Mouse (Mus musculus): ENCODE measurements at regions not wholly inside any gene's neighbourhood (a gene's known extent, or its start where the extent isn't known, plus 50 kb on each side); places are given as distances from the start of the nearest gene placed in this dataset.

DNA sequence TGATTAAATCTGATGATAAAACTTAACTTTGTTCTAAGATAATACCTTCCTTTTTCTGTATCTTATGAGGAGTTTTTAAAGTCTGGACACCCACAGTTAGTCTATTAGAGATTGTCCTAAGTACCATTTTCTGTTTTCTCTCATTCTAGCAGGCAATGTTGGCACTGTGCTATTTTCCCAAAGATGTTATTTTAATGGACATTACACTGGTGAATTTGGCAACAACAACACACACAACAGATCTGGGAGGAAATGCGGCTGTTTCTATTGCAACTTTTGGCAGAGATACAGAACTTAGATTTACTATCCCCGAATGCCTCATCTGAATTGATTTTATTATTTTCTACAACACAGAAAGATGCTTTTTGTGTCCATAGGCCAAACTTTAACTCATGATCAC, 720.9 kb downstream of the Dach1 start:
- ATAC-seq (replicated peaks; ENCODE audit: poor library complexity) = no peak

GRCm38 (mm10) chr14:97446793-97447192, 722.8 kb downstream of the Dach1 start:
- ATAC-seq (replicated peaks; ENCODE audit: poor library complexity) = peak; percentile 95

GRCm38 (mm10) chr14:97440326-97440725, 729.2 kb downstream of the Dach1 start:
- no peak for ATAC-seq (replicated peaks; ENCODE audit: poor library complexity)

- peak; percentile 55; the same call in 1 of the 2 replicates for ATAC-seq (replicated peaks; ENCODE audit: poor library complexity)
Measured at GRCm38 (mm10) chr14:97435453-97436233, 733.9 kb downstream of the Dach1 start.

DNA sequence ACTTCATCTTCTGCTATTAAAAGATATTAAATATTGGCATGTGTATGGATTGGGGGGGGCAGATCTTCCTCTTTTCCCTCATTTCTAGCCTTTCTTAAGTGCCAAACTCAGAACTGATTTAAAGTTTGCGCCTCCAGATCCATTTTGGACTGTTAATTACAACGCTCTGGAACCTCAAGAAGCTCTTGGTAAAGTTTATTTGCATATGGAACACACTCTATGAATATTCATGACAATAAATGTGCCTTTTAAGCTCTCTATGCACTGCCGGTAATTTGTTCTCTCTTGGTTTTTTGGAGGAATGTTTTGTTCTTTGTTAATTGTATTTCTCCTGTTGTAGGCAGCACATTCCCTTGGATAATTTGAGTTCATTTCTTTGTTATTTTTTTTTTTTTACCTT, 738.3 kb downstream of the Dach1 start:
- no peak for ATAC-seq (replicated peaks; ENCODE audit: poor library complexity)

- no peak for ATAC-seq (replicated peaks; ENCODE audit: poor library complexity)
Measured at GRCm38 (mm10) chr14:97403176-97403795, 766.3 kb downstream of the Dach1 start.

GRCm38 (mm10) chr14:97396385-97396784, 773.2 kb downstream of the Dach1 start:
- ATAC-seq (replicated peaks; ENCODE audit: poor library complexity) = no peak

- ATAC-seq (replicated peaks; ENCODE audit: poor library complexity) = no peak
Measured at GRCm38 (mm10) chr14:97395750-97396377, 773.7 kb downstream of the Dach1 start.

GRCm38 (mm10) chr14:97389005-97389404, 780.6 kb downstream of the Dach1 start:
- peak; percentile 46 for ATAC-seq (replicated peaks; ENCODE audit: poor library complexity)

DNA sequence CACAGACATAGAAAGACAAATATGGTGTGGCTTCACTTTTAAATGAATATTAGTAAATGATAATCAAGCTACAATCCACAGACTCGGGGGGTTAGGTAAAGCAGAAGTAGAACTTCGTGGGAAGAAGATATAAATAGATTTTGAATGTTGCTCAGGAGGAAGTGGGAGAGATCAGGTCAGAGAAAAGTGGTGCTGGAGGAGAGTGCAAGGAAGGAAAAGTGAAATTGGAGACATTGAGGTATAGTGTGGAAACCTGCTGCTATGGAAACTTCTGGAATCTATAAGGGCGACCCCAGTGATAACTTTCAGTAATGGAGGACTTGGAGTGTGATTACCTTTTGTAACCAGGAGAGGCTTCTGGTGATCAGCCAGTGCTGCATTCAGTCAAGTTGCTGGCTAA, 789.4 kb downstream of the Dach1 start:
- ATAC-seq (replicated peaks; ENCODE audit: poor library complexity) = peak; percentile 78

GRCm38 (mm10) chr14:97356915-97357314, 812.6 kb downstream of the Dach1 start:
- no peak for ATAC-seq (replicated peaks; ENCODE audit: poor library complexity)

DNA sequence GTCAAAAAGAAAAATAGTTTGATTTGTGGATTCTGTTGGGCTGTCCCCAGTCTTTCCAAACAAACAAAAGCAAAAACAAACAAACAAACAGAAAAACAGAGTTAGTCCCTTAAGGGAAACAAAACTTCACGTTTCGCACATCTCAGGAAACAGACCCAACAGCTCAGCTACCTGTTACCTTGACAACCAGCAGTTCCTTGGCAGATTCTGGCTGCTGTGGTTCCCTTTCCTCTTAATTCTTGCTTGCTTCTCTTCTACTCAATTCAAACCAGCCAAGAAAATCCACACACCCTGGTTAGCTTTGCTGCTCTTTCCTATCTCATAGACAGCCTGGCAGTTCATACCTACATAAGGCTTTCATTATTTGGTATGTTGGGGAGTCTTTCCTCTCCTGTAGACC, 821.6 kb downstream of the Dach1 start:
- ATAC-seq (replicated peaks; ENCODE audit: poor library complexity) = no peak

GRCm38 (mm10) chr14:97331388-97331787, 812.5 kb upstream of the Klhl1 start:
- 0 out of 2 replicates have a peak, but pooled peaks have one; percentile 42 for ATAC-seq (replicated peaks; ENCODE audit: poor library complexity)

DNA sequence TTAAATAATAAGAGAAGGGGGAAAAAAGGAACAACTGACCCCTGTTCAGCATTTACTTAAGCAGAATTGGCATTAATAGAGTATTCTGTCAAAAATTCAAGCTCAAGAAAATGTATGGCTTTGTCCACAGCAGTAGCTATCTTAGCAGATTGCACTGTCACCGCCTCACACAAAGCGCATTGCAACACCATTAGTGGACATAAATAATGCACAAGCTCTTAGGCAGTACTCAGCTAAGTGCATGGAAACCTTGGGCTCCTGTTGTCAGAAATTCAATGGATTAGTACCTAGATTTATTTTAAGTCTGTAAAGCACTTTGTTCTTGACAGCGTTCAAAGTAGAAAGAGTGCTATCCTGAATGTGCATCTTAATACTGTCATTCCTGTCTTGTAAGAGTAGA, 811.1 kb upstream of the Klhl1 start:
- no peak for ATAC-seq (replicated peaks; ENCODE audit: poor library complexity)

- ATAC-seq (replicated peaks; ENCODE audit: poor library complexity) = no peak
Measured at GRCm38 (mm10) chr14:97293109-97293508, 774.2 kb upstream of the Klhl1 start.

GRCm38 (mm10) chr14:97287447-97287846, 768.5 kb upstream of the Klhl1 start:
- peak; percentile 55; the same call in 1 of the 2 replicates for ATAC-seq (replicated peaks; ENCODE audit: poor library complexity)

- no peak for ATAC-seq (replicated peaks; ENCODE audit: poor library complexity)
Measured at GRCm38 (mm10) chr14:97258461-97258860, 739.6 kb upstream of the Klhl1 start.

Data from megakaryocyte progenitor cell, adult 5-6 weeks (primary cell).